Mouse (Mus musculus): Measurements from ENCODE around the gene Tsks. TPM values are rescaled to one million over a fixed set of nuclear protein-coding genes. Genes with fewer than 3 reads are reported as not detected.

Gene Tsks
- polyA plus RNA-seq, 1 experiment, result 0.04 TPM

DNA sequence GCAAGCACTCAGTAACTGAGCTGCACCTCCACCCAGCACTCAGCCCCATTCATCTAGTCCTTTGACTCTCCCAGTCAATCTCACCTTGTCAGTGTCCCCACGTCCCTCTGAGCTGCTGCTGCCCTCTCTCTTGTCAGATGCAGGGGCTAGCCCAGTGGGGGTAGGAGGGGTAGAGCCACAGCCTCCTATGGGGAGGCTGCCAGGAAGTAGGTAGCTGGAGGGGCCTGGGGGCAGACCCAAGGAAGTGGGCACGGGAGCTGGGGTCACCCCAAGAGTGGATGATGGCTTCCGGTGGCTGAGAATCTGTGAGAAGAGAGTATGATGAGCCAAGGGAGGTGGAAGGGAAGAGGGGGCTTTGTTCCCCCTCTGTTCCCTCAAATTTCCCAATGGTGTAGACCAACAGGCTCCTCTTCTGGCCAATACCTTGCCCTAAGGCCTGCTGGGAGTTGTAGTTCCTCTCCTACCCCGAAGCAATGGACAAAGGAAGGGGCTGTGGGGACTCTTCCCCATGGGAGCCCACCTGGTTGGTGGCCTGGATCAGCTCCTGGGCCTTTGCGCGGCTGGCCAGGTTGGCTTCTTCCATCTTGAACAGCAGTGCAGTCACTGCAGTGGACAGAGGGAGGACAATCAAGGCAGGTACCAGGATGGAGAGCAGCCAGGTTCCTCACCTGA is 62.5 kb downstream of the Tsks start:
- H3K79me2 ChIP-seq (ENCODE audit: control insufficient read depth, insufficient read depth), result peaks cover 31% of the 10 kb centered on the region
- H3K79me3 ChIP-seq (ENCODE audit: low read depth), result peaks cover 7% of the 10 kb centered on the region
- no peak overlapping the region for H3ac ChIP-seq (ENCODE audit: control insufficient read depth, insufficient read length, low read depth)
- H3K36me3 ChIP-seq (ENCODE audit: control insufficient read depth, insufficient read depth), result peaks cover 44% of the 10 kb centered on the region
- H3K27me3 ChIP-seq (ENCODE audit: control insufficient read depth, insufficient read depth, insufficient read length), result no peaks in the 10 kb centered on the region
- TF ChIP-seq MAX (IDR thresholded peaks at IDR 0.05) (no peak), USF1 (IDR thresholded peaks at IDR 0.05; ENCODE audit: low read depth) (no peak), MYOG (IDR thresholded peaks at IDR 0.05; ENCODE audit: control insufficient read depth, extremely low read depth, insufficient read length) (no peak), CEBPB (IDR thresholded peaks at IDR 0.05; ENCODE audit: low read depth) (no peak), CTCF (IDR thresholded peaks at IDR 0.05; ENCODE audit: control insufficient read depth, insufficient read depth, insufficient read length) (no peak), MYOD1 (IDR thresholded peaks at IDR 0.05; ENCODE audit: control insufficient read depth, insufficient read length, low read depth) (no peak), FOSL1 (IDR thresholded peaks at IDR 0.05; ENCODE audit: insufficient read depth, low read length, poor library complexity, severe bottlenecking) (no peak)
- H3K4me3 ChIP-seq (ENCODE audit: insufficient read depth, poor library complexity, severe bottlenecking), result no peak overlapping the region

GRCm38 (mm10) chr7:45006503-45006902 is 63.5 kb downstream of the Tsks start:
- Histone ChIP-seq H3K4me3 (ENCODE audit: insufficient read depth, poor library complexity, severe bottlenecking) (no peak overlapping the region), H3K79me2 (ENCODE audit: control insufficient read depth, insufficient read depth) (peaks cover 35% of the 10 kb centered on the region), H3K36me3 (ENCODE audit: control insufficient read depth, insufficient read depth) (peaks cover 42% of the 10 kb centered on the region), H3K79me3 (ENCODE audit: low read depth) (peaks cover 7% of the 10 kb centered on the region), H3ac (ENCODE audit: control insufficient read depth, insufficient read length, low read depth) (no peak overlapping the region), H3K27me3 (ENCODE audit: control insufficient read depth, insufficient read depth, insufficient read length) (no peaks in the 10 kb centered on the region)
- no peak for TF ChIP-seq MYOG (IDR thresholded peaks at IDR 0.05; ENCODE audit: control insufficient read depth, extremely low read depth, insufficient read length)
- no peak for TF ChIP-seq MAX (IDR thresholded peaks at IDR 0.05)
- no peak for TF ChIP-seq USF1 (IDR thresholded peaks at IDR 0.05; ENCODE audit: low read depth)
- TF ChIP-seq FOSL1 (IDR thresholded peaks at IDR 0.05; ENCODE audit: insufficient read depth, low read length, poor library complexity, severe bottlenecking), result no peak
- TF ChIP-seq MYOD1 (IDR thresholded peaks at IDR 0.05; ENCODE audit: control insufficient read depth, insufficient read length, low read depth), result no peak
- no peak for TF ChIP-seq CEBPB (IDR thresholded peaks at IDR 0.05; ENCODE audit: low read depth)

DNA sequence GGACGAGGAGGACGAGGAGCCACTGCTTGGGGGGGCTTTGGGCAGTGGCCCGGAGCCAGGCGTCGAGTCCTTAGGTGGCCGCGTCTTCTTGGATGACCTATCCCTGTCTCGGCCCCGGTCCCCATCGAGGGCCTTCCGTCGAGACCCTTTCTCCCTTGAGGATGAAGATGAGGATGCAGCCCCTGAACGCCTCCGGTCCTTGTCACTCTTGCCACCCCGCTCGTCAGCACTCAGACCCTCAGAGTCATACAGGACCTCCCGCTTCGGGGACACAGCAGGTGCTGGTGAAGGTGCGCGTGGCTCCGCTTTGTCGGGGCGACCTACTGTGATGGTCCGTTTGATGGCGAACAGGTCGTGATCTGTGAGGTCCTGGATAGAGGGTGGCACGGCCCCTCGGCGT is 64.1 kb downstream of the Tsks start:
- peaks cover 42% of the 10 kb centered on the region for H3K36me3 ChIP-seq (ENCODE audit: control insufficient read depth, insufficient read depth)
- no peaks in the 10 kb centered on the region for H3K27me3 ChIP-seq (ENCODE audit: control insufficient read depth, insufficient read depth, insufficient read length)
- no peak overlapping the region for H3K4me3 ChIP-seq (ENCODE audit: insufficient read depth, poor library complexity, severe bottlenecking)
- H3K79me3 ChIP-seq (ENCODE audit: low read depth), result peaks cover 9% of the 10 kb centered on the region
- TF ChIP-seq CEBPB (IDR thresholded peaks at IDR 0.05; ENCODE audit: low read depth) (no peak), MYOG (IDR thresholded peaks at IDR 0.05; ENCODE audit: control insufficient read depth, extremely low read depth, insufficient read length) (no peak), MAX (IDR thresholded peaks at IDR 0.05) (no peak), FOSL1 (IDR thresholded peaks at IDR 0.05; ENCODE audit: insufficient read depth, low read length, poor library complexity, severe bottlenecking) (no peak), CTCF (IDR thresholded peaks at IDR 0.05; ENCODE audit: control insufficient read depth, insufficient read depth, insufficient read length) (no peak), USF1 (IDR thresholded peaks at IDR 0.05; ENCODE audit: low read depth) (no peak), MYOD1 (IDR thresholded peaks at IDR 0.05; ENCODE audit: control insufficient read depth, insufficient read length, low read depth) (no peak)
- peaks cover 35% of the 10 kb centered on the region for H3K79me2 ChIP-seq (ENCODE audit: control insufficient read depth, insufficient read depth)
- no peak overlapping the region for H3ac ChIP-seq (ENCODE audit: control insufficient read depth, insufficient read length, low read depth)

Other genes starting within 250 kb of the Tsks start
- not detected for gene Izumo2, start 234.5 kb upstream of the Tsks start, polyA plus RNA-seq (2012; fragmentation: generic; extraction: Trizol)
- gene Vrk3, start 194.8 kb upstream of the Tsks start, polyA plus RNA-seq (2012; fragmentation: generic; extraction: Trizol), result 20.0 TPM
- gene Zfp473, start 192.2 kb upstream of the Tsks start, polyA plus RNA-seq (2012; fragmentation: generic; extraction: Trizol), result 0.29 TPM
- gene Nup62, start 127.1 kb upstream of the Tsks start, polyA plus RNA-seq (2012; fragmentation: generic; extraction: Trizol), result 102 TPM
- 0.63 TPM for gene Il4i1, start 126.8 kb upstream of the Tsks start, polyA plus RNA-seq (2012; fragmentation: generic; extraction: Trizol)
- gene Atf5, start 126.5 kb upstream of the Tsks start, polyA plus RNA-seq (2012; fragmentation: generic; extraction: Trizol), result 290 TPM
- gene Akt1s1, start 94.2 kb upstream of the Tsks start, polyA plus RNA-seq (2012; fragmentation: generic; extraction: Trizol), result 208 TPM
- gene Tbc1d17, start 94.1 kb upstream of the Tsks start, polyA plus RNA-seq (2012; fragmentation: generic; extraction: Trizol), result 38.4 TPM
- 32.0 TPM for gene Pnkp, start 86.1 kb upstream of the Tsks start, polyA plus RNA-seq (2012; fragmentation: generic; extraction: Trizol)
- 221 TPM for gene Ptov1, start 73.4 kb upstream of the Tsks start, polyA plus RNA-seq (2012; fragmentation: generic; extraction: Trizol)
- 43.9 TPM for gene Med25, start 50.5 kb upstream of the Tsks start, polyA plus RNA-seq (2012; fragmentation: generic; extraction: Trizol)
- gene Fuz, start 47.1 kb upstream of the Tsks start, polyA plus RNA-seq (2012; fragmentation: generic; extraction: Trizol), result 9.8 TPM
- gene Ap2a1, start 13.7 kb upstream of the Tsks start, polyA plus RNA-seq (2012; fragmentation: generic; extraction: Trizol), result 129 TPM
- 5.5 TPM for gene Cpt1c, start 31.6 kb downstream of the Tsks start, polyA plus RNA-seq (2012; fragmentation: generic; extraction: Trizol)
- 978 TPM for gene Prmt1, start 43.4 kb downstream of the Tsks start, polyA plus RNA-seq (2012; fragmentation: generic; extraction: Trizol)
- gene Irf3, start 54.4 kb downstream of the Tsks start, polyA plus RNA-seq (2012; fragmentation: generic; extraction: Trizol), result 43.7 TPM
- 18.1 TPM for gene Bcl2l12, start 55.5 kb downstream of the Tsks start, polyA plus RNA-seq (2012; fragmentation: generic; extraction: Trizol)
- gene Scaf1, start 73.2 kb downstream of the Tsks start, polyA plus RNA-seq (2012; fragmentation: generic; extraction: Trizol), result 58.4 TPM
- 56.8 TPM for gene Rras, start 74.8 kb downstream of the Tsks start, polyA plus RNA-seq (2012; fragmentation: generic; extraction: Trizol)
- gene Prr12, start 109.7 kb downstream of the Tsks start, polyA plus RNA-seq (2012; fragmentation: generic; extraction: Trizol), result 14.2 TPM
- 66.6 TPM for gene Nosip, start 119.2 kb downstream of the Tsks start, polyA plus RNA-seq (2012; fragmentation: generic; extraction: Trizol)
- 14.0 TPM for gene Prrg2, start 119.5 kb downstream of the Tsks start, polyA plus RNA-seq (2012; fragmentation: generic; extraction: Trizol)
- 166 TPM for gene Rcn3, start 149.0 kb downstream of the Tsks start, polyA plus RNA-seq (2012; fragmentation: generic; extraction: Trizol)
- 30.7 TPM for gene Fcgrt, start 160.6 kb downstream of the Tsks start, polyA plus RNA-seq (2012; fragmentation: generic; extraction: Trizol)
- 3,175 TPM for gene Rps11, start 181.2 kb downstream of the Tsks start, polyA plus RNA-seq (2012; fragmentation: generic; extraction: Trizol)
- 6,379 TPM for gene Rpl13a, start 185.6 kb downstream of the Tsks start, polyA plus RNA-seq (2012; fragmentation: generic; extraction: Trizol)
- 0.95 TPM for gene Gm45713, start 193.0 kb downstream of the Tsks start, polyA plus RNA-seq (2012; fragmentation: generic; extraction: Trizol)
- 1.6 TPM for gene Flt3l, start 193.2 kb downstream of the Tsks start, polyA plus RNA-seq (2012; fragmentation: generic; extraction: Trizol)
- 129 TPM for gene Pih1d1, start 211.1 kb downstream of the Tsks start, polyA plus RNA-seq (2012; fragmentation: generic; extraction: Trizol)
- gene Aldh16a1, start 211.4 kb downstream of the Tsks start, polyA plus RNA-seq (2012; fragmentation: generic; extraction: Trizol), result 34.6 TPM
- gene Slc17a7, start 220.7 kb downstream of the Tsks start, polyA plus RNA-seq (2012; fragmentation: generic; extraction: Trizol), result 0.14 TPM
- not detected for gene Gfy, start 236.4 kb downstream of the Tsks start, polyA plus RNA-seq (2012; fragmentation: generic; extraction: Trizol)
- not detected for gene Pth2, start 237.8 kb downstream of the Tsks start, polyA plus RNA-seq (2012; fragmentation: generic; extraction: Trizol)

Measured in C2C12 (cell line).